Mouse (Mus musculus) frontal cortex, postnatal 10 days (tissue): ENCODE data around the gene Gpsm1.
A peak's percentile ranks its signal among the peaks of the same experiment; 100 is the strongest.

ENCODE experiments used
- DNase-seq, 2 experiments: peaks; one replicate each; pipeline ENCODE4 v3.0.0; 2022; ENCODE audit warnings: low spot score in 2 of 2, mixed read lengths in 1 of 2

Gene Gpsm1

DNA sequence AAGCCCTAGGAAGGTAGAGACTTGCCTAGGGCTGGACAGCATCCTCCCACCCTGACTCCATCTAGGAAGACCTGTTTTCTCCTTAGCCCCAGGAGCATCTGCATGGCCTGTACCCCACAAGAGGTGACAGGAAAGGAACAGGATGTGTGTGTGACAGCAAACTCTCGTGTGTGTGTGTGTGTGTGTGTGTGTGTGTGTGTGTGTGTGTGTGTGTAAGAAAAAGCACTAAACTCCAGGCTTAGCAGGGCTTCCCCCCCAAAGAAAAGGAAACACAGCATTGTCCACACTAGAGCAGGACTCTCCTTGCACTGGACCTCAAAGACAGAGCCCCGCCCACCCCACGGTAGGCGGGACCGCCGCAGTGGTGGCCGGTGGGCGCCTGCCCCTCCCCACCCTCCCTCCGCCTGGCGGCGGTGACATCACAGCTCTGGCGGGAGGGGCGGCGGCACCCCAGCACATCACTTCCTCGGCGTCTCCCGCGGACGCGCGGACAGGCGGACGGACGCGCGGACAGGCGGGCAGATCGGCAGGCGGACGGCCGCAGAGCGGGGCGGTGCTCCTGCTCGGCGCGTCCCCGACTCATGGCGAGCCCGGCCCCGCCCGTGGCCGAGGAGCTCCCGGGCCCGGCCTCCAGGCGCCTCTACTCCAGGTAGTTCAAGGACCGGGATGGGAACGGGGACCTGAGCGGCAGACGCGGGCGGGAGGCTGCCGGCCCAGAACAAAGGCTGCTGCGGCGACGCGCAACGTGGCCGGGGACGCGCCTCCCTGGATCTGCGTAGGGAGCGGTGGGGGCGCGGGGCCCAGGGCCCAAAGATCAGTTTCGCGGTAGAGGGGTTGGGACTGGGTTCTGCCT, at the start of gene Gpsm1:
TSS of gene Gpsm1 (plus strand) at position 444 of the 853 bp plus-strand sequence.
- peak; percentile 72 to 81 for DNase-seq

DNA sequence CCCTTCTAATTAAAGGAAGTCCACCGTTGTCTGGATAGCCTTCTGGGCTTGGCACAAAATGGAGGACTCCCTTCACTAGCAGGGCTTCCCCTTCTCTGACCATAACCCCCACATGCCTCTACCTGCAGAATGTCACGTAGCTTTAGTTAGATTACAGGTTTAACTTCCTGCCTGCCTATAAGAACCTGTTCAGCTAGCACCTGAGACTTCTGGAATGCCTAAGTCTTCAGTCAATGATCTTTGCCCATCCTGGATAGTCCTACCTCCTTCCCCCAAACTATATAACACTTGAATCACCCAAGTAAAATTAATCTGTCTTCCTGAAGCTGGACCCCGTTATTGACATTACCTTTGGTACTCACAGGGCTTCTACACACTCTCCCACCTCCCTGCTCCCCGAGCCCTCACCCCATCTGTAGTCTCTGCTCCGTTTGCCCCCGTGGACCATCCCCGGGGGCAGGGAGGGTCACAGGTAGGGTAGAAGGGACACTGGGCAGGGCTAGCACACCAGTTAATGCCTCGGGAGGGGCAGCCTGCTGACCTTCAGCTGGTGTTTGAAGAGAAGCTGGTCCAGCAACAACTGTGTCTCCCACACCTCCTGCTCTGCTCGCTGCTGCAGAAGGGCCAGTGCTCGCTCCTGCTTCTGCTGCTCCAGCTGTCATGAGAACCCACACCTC, 49.1 kb upstream of the Gpsm1 start:
- DNase-seq: no peak

DNA sequence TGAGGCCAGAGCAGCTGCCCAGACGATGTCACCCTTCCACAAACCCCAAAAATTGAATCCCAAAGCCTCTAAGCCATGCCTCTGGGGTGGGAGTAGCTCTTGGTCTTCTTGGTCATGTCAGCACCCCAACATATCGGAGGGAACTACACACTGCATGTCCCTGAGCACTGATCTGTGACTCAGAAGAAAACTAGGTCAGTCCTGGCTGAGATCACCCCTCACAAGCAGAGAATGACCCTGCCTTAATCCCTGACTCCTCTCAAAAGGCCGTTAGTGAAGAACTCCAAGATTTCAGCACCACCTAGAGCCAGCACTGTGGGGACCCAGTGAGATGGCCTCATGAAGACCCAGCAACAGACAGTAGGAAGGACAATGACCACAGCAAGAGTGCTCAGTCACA, 47.1 kb upstream of the Gpsm1 start:
- no peak for DNase-seq

DNA sequence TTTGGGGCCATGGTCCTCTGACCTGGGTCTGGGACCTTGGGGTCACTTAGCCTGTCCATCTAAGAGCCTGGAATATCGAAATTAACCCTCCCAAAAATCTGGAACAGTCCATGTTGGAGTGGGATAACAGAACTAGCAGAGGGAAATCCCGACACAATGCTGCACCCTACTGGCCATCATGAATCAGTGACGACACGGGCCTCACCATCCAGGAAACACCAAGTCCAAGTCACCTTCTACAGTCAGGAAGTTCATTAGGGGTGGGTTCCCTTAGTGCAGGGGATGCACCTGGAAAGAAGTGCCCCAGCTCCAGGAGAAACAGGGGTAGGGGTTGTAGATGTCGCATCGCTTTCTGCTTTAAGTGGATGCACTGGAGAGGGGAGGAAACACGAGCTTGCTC, 41.7 kb upstream of the Gpsm1 start:
- DNase-seq: peak; percentile 22 to 58

DNA sequence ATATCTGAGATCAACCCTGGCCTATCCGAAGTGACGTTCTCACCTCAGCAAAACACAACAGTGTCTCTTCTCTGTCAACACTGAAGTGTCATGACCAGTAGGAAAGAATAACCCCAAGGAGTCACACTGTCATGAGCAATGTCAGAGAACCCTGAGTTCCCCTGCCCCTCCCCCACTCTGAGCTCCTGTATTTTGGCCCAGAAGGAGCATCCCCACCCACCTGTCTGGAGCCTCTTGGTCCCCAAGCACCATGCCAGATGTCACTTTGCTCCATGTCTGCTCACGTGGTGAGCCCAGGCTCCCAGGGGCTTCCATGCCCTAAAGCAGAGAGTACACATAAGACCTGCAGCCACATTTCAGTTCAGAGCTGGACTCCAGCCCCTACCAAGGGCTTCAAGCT, 35.6 kb upstream of the Gpsm1 start:
- no peak for DNase-seq

DNA sequence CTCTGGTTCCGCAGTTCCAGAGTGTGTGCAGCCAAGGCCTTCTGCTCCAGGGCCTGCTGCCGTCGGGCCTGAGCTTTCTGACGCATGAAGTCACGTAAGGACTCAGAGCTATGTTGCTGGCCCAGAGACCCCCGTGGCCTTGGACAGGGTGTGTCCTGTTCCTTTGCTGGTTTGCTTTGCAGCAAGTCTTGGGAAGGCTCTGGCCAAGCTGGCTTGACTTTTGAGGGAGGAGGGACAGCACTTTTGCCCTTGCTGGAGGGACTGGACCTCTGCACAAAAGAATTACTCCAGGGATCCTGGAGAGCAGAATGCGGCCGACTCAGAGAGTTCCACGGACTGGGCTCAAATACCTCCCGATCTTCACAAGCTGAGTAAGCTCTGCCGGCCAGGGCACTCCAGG, 34.7 kb upstream of the Gpsm1 start:
- DNase-seq: no peak

DNA sequence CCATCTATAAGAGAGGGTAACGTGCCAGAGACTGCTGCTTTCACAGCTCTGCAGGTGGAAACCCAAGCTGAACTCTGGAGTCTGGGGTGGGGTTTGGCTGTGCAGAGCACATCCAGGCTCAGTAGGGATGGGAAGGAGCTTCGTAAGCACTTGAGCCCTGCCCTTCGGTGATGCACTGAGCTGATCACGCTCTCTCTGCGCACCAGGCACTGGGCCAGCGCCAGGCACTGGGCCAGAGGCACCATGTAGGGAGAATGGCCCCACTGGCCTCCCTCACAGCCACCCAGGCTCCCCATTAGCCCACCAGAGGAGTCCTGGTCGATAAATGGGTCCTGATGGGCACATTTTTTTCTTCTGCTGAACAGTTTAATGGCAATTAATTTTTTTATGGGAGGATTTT, 29.5 kb upstream of the Gpsm1 start:
- no peak for DNase-seq

DNA sequence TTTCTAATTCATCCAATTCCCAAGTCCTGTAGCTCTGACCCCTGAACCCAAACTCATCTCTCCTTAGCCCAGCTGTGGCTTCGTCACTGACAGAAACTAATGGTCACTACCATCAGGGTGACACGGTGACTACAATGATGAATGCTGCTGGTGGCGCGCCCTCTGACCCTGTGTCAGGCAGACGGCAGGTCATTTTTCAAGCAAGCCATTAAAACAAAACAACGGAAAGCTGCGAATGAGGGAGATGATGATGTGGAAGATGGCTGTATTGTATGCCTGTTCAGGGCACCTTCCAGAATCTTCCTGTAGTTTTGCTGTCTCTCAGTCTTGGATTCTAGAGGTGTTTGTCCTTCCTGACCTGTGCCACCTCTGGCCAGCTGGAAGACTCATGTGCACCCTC, 28.9 kb upstream of the Gpsm1 start:
- no peak for DNase-seq

DNA sequence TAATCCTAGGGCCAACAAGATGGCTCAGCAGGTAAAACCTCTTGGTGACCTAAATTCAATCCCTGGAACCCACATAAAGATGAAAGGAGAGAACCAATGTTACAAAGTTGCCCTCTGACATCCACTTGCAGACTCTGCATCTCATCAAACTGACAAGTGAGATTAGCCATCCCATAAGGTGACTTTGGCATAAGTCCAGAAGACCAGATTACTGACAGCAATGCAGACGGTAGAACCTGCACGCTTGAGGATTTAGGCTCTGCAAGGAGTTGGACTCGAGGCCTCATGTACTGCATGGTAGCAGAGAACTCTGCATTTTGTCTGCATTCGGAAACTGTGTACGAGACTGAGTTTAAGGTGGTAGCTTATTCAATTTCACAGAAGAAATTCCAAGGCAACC, 25.2 kb upstream of the Gpsm1 start:
- DNase-seq: no peak

DNA sequence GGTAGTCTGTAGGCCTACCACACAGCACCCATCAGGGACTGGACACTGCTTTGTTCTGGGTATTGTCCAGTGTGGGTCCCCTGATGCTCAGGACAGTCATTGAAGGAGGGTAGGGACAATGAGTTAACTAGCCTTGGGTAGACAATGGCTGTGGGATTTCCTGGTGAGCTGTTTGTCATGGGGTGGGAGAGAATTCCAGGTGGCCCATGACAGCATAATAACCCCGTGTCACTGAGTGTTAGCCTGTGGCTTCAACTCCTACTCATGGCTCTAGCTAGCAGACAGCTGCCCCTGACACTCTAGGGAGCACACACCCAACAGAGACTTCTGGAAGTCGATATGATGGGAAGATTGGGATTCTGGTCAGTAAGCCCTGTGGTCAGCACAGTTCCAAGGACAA, 20.9 kb upstream of the Gpsm1 start, which contains the start of gene Ccdc187:
TSS of gene Ccdc187 (minus strand) at position 101 of the 400 bp plus-strand sequence.
- DNase-seq: no peak

DNA sequence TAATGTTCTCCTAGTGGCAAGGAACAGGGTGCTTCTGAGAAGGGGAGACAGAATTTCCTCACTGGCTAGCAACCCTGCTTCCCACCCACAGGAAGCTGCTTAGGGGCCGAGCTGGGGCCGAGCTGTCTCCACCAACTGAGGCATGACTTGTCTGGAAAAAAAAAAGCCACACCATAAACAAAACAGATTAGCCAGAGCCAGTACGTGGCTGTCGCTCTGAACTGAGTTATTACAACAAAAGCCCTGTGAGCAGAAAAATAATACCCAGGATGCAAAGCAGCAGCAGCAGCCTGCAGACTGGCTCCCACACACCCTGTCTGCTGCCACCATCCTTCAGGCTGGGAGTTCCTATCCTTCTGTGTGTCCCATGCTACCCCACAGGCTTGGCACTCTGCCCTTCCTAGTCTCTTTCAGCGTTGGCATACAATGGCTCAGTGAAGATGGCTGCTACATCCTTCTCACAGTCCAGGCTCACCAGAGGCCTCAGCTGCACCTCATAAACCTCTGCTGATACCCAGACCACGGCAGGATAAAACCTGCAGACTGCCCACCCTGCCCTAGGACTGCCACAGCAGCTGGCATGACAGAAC, 18.6 kb upstream of the Gpsm1 start:
- no peak for DNase-seq

DNA sequence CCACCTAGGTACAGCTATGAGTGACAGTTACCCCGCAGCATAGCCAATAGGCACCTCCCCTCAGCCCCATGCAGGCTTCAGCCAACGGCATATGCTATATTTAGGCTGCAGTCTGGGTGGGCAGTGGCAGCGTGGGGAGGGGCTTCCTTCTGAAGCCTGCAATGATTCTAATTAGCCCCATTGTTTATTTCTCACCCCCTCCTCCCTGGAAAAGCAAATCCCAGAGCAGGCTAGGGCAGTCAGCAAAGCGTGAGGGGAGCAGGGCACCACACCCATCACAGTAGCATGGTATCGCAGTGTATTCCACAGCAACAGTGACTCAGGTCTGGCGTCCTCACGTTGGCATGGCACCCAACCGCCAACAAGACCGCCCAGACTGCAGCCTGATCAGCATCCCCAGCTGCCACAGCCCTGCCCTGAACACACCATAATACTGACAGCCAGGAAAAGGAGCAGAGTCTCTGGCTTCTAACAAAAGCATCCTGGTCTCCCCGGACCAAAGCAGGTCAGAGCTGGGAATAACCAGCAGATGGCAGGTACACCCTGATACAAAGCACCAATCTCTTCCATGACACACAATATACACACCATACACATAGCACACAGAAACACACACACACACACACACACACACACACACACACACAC, 17.0 kb upstream of the Gpsm1 start:
- peak; percentile 65 to 83 for DNase-seq

DNA sequence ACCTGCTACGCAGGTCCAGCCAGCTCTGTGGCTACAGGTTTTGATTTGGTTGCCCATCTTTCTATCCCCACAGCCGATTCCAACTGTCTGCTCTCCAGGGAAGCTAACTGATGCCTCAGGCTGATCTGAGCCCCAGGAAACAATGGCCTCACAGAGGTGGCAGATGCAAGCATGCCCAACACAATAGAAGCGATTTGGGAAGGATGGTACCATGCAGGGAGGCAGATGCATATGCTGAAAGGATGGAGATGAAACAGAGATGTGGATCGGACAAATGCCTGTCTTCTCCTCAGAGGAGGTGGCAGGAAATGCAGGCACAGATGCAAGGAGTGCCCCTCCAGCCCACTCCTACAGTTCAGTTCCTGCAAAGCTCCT, 16.5 kb upstream of the Gpsm1 start:
- no peak for DNase-seq

DNA sequence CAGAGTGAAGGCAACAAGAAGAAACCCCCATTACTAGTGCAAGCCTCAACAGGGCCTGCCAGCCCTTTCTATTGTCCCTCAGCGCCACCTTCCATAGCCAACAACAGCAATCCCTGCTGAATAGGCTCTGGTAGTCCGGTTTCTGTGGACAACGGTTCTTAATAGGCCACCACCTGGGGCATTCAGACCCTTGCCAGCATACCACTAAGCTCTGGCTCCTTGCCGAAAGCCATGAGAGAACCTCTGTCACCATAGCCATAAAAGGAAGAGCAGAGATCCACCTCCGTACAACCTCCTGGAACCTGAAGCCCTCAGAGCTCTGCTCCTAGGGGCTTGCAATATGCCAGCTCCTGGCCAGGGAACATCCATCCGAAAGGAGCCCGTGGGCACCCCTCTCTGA, 16.0 kb upstream of the Gpsm1 start:
- DNase-seq: no peak

DNA sequence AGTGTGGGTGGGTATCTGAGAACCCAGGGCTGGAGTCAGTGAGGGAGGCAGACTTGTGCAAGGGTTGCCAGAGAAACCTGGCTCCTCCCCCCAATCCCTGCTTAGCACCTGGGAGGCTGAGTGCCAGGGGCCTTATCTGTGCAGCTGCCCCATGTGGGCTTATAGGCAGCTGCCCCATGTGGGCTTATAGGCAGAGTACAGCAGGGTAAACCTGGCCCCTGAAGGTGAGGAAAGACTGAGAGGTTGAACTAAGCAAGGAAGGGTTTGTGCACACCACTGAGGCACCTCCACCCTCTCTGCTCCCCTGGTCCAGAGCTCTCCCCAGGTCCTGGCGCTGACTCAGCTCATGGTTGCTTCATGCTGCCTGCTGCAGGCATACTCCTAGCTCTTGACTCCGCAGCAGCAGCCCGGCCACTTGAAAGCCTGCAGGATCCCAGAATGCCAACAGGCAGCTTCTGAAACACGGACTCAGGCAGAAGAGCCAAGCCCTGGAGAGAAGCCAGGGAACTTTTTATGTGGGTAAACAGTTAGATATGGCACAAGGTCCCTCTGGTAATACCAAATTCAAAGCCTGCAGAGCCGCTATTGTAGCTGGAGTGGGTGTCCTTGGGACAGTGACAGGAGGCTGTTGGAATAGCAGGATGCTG, 15.0 kb upstream of the Gpsm1 start:
- no peak for DNase-seq

DNA sequence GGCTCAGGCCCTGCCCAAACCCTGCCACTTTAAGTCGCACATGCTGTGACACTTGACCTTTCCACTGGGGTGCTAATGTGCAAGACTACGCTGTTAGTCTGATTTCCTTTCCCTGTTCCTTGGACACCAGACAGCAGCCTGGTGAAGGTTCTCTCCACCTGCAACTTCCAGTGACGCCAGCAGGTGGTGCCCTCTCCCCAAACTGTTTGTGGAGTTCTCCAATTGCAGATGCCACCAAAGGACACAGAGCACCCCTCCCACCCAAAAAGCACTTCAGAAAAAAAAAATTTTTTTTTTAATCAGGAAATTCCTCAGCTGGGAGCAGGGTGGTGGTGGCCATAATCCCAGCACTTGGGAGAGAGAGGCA, 14.5 kb upstream of the Gpsm1 start:
- DNase-seq: peak; percentile 81 to 86

DNA sequence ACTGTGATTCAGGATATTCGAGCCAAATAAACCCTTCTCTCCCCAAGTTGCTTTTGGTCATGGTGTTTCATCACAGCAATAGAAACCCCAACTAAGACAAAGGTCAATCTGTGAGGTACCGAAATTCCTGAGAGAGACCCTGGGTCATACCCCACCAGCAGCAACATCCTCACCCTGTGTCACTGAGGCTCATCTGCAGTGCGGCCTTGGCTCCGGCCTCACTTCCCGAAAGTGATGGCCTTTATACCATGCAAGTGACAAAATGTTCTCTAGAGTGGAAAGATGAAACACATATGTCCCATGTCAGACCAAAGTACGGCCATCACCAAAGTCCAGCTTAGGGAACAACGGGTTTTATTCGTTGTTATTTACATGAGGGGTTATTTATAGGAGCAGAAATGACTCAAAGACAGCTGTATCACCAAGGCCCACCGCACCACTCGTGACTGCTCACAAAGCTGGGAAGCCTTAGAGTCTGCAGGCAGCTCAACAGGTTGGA, 13.3 kb upstream of the Gpsm1 start:
- DNase-seq: no peak

DNA sequence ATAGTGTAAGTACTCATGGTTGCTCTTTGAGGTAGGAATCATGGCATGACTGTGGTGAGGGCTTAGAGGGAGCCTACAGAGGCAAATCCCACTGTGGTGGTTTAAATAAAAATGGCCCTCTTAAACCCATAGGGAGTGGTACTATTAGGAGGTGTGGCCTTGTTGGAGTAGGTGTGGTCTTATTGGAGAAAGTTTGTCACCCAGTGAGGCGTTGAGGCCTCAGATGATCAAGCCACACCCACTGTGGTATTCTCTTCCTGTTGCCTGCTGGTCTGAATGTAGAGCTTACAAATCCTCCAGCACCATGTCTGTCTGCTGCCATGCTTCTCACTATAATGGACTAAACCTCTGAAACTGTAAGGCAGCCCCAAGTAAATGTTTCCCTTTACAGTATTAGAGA, 10.6 kb upstream of the Gpsm1 start:
- DNase-seq: no peak

DNA sequence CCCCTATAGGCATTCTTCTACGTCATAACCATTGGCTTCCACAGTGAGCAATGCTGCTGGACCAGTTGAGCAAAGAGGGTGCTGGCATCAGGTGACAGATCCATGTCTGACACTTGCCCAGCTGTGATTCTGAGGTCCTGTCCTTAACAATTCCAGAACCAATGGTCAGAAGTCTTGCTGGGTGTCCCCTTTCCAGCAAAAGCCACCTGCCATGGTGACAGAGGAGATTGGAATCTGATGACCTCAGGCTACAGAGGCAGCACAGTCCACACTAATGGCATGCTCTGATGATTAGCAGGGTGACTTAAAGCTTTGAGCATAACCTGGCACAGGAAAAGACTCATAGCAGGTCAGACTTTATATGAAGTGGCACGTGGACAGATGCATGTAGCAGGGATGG, 9.8 kb upstream of the Gpsm1 start:
- no peak for DNase-seq

DNA sequence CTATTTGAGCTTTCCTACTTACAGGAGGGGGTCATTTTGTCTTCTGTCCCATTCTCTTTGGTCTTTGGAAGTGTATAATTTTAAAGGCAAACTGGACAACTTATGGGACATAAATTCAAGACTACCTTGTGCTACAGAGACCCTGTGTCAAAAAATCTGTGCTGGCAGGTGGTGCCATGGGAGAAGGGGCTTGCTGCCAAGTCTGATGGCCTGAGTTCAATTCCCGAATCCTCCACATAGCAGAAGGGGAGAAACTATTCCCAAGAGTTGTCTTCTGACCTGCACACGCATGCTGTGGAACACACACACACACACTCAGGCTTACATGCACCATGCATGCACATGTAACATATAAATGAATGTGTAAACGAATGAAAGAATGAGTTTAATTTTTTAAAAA, 8.6 kb upstream of the Gpsm1 start:
- no peak for DNase-seq

DNA sequence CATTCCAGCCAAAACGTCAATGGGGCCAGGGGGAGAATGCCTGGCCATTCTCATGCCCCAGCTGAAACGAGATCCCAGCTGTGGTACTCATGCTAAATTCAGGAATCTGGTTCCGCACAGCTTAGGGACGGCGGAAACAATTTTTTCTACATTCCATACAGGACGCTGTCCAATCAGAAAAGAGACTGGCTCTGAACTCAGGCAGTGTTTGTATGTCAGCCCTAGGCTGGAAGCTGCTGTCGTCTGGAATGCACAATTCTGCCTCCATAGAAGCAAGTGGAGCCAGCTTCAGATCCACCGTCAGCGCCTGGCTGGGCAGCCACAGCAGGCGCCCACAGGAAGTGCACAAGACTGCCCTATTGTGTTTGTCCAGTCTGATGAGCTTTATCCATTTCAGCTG, 5.6 kb upstream of the Gpsm1 start:
- no peak for DNase-seq

DNA sequence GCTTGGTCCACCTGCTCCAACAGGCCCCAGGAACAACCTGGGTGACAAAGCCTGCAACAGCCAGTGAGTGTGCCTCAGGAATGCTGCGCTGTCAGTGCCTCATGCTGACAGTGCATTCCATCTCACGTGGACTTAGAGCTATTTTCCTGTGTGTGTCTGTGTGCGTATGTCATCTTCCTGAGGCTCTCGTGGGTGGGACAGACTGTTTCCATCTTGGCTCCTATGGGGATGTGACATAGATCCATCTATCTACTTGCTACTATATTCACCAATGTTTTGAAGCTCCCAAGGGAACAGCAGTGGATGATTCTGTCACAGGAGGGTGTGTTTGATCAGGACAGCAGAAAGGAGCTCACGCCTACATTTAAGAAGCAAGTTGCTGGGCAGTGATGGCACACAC, 3.4 kb upstream of the Gpsm1 start:
- DNase-seq: no peak
